Mouse (Mus musculus): ENCODE results near the gene Tmcc1.

DNA sequence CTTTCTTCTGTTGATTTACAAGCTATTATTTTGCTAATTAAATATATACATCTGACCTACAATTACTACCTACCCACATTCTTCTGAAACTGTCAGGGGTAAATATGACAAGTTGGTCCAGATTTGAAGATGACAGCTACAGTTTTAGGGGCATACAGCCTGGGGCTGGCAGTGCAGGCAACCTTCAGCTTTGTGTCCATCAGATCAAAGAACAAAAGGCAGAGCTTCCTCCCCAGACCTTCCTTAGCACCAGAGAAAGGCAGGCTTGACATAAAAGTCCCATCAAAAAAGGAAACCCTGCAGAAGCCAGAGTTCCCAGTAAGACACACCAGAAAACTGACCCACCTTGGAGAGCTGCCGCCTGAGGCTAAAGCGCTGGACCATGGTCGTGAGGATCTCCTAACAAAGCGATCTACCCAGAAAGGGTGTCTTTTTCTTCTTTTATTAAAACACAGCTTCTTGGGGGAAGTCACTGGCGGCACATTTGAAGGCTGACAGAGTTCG is 86.3 kb downstream of the Tmcc1 start:
- no peak for TF ChIP-seq POLR2A (IDR thresholded peaks at IDR 0.05; ENCODE audit: insufficient read depth, low read depth, low read length)
- no peak for TF ChIP-seq CTCF (IDR thresholded peaks at IDR 0.05; ENCODE audit: insufficient read depth, low read depth, low read length)
